Mouse (Mus musculus) heart, adult 2 months (tissue): ENCODE measurements around the gene Krr1. TPM values are rescaled to one million over a fixed set of nuclear protein-coding genes. Genes with fewer than 3 reads are reported as not detected.
A peak's percentile ranks its signal among the peaks of the same experiment; 100 is the strongest.
"Not testable (repeated sequence)": the region's sequence is repeated elsewhere in the genome, so short reads cannot be mapped to it uniquely, and the experiment has no call there.

Source experiments
- DNase-seq, 2 experiments: peaks; one replicate each; pipeline ENCODE4 v3.0.0; 2021
- H3K27ac ChIP-seq: fragments of 200-600 bp; 2 replicates; pipeline ENCODE4 v1.8.1; 2022
- H3K27me3 ChIP-seq: fragments of 200-500 bp; 2 replicates; pipeline ENCODE4 v1.6.1; 2012; ENCODE audit warnings: mild to moderate bottlenecking, low read length, inconsistent platforms, mixed read lengths; ENCODE audit not compliant: control insufficient read depth, insufficient read depth
- H3K36me3 ChIP-seq: fragments of 200-500 bp; 2 replicates; pipeline ENCODE4 v1.6.1; 2012; ENCODE audit warnings: low read length, inconsistent platforms; ENCODE audit not compliant: control insufficient read depth, insufficient read depth
- H3K4me1 ChIP-seq: fragments of 200-500 bp; 2 replicates; pipeline ENCODE4 v1.6.1; 2011; ENCODE audit warnings: low read length; ENCODE audit not compliant: control insufficient read depth, insufficient read depth
- H3K4me3 ChIP-seq: fragments of 200-600 bp; 2 replicates; pipeline ENCODE4 v1.8.1; 2022
- H3K79me2 ChIP-seq: fragments of 200-500 bp; replicated peaks from 2 replicates; pipeline ENCODE4 v1.6.1; 2012; ENCODE audit warnings: mild to moderate bottlenecking, inconsistent platforms, low read length, moderate library complexity, mixed read lengths; ENCODE audit not compliant: control insufficient read depth, insufficient read depth
- H3K9ac ChIP-seq: fragments of 200-500 bp; 2 replicates; pipeline ENCODE4 v1.6.1; 2012; ENCODE audit warnings: low read depth, mild to moderate bottlenecking, control low read depth, inconsistent platforms, low read length, mixed read lengths
- CTCF ChIP-seq: fragments of 200-600 bp; IDR thresholded peaks from 2 replicates; pipeline ENCODE4 v1.8.1; 2022; ENCODE audit warnings: antibody characterized with exemption, mild to moderate bottlenecking, moderate library complexity
- EP300 ChIP-seq: fragments of 200-500 bp; IDR thresholded peaks from 2 replicates; pipeline ENCODE4 v1.6.1; 2011; ENCODE audit warnings: low read depth, low read length, control low read depth; ENCODE audit not compliant: insufficient read depth
- POLR2A ChIP-seq: fragments of 200-500 bp; IDR thresholded peaks from 2 replicates; pipeline ENCODE4 v1.6.1; 2011; ENCODE audit warnings: mild to moderate bottlenecking, low read depth, low read length, control low read depth; ENCODE audit not compliant: insufficient read depth
- WGBS: fragments of 180-500 bp; shearing (Covaris S2); methylation state at CpG from one replicate; pipeline ENCODE4 v1.1.7; 2018; 5-methylcytosine and 5-hydroxymethylcytosine counted together
- intact Hi-C: fragments of 180-260 bp; cut with DNase I; formaldehyde crosslinking; loops from one replicate; pipeline ENCODE4 v1.15.1; 2025
- polyA plus RNA-seq: library from polyadenylated mRNA; depleted of rRNA; stranded (reverse); fragments of >200 nt; gene quantifications from 2 replicates; pipeline ENCODE4 v1.2.3, GENCODE M21; 2012; rRNA removed
- total RNA-seq, 2 experiments: library from RNA; stranded (reverse); gene quantifications; 2 replicates each; pipeline ENCODE4 v1.2.3; 2021

Krr1 gene
- total and polyA plus RNA-seq, 3 experiments, result 7.0 to 27.0 (median 24.2) TPM

DNA sequence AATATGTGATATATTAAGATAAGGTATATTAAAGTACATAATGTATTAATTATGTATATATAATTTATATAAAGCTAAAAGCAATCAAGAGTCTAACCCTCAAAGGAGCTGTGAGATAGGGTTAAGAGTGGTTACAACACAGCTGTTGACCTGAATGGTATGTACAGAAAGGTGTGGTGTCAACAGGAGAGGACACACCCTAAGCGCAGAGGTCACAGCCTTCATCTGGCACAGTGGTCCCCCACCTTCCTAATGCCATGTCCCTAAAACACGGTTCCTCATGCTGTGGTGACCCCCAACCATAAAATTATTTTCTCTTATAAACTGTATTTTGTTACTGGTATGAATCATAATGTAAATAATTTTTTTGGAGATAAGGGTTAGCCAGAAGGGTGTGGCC is 28.9 kb downstream of the Krr1 start:
- no peak for TF ChIP-seq CTCF
- no peak for TF ChIP-seq EP300
- TF ChIP-seq POLR2A, result no peak
- no peak overlapping the region for H3K27ac ChIP-seq
- H3K4me1 ChIP-seq, result no peaks in the 10 kb centered on the region
- H3K36me3 ChIP-seq, result no peaks in the 10 kb centered on the region
- H3K4me3 ChIP-seq, result no peak overlapping the region
- intact Hi-C loops, result no loop called here
- DNase-seq, result no peak
- WGBS, result 87% methylated on average over 2 of the region's 2 CpGs
- no peaks in the 10 kb centered on the region for H3K27me3 ChIP-seq
- H3K9ac ChIP-seq, result no peak overlapping the region
- H3K79me2 ChIP-seq, result no peaks in the 10 kb centered on the region

DNA sequence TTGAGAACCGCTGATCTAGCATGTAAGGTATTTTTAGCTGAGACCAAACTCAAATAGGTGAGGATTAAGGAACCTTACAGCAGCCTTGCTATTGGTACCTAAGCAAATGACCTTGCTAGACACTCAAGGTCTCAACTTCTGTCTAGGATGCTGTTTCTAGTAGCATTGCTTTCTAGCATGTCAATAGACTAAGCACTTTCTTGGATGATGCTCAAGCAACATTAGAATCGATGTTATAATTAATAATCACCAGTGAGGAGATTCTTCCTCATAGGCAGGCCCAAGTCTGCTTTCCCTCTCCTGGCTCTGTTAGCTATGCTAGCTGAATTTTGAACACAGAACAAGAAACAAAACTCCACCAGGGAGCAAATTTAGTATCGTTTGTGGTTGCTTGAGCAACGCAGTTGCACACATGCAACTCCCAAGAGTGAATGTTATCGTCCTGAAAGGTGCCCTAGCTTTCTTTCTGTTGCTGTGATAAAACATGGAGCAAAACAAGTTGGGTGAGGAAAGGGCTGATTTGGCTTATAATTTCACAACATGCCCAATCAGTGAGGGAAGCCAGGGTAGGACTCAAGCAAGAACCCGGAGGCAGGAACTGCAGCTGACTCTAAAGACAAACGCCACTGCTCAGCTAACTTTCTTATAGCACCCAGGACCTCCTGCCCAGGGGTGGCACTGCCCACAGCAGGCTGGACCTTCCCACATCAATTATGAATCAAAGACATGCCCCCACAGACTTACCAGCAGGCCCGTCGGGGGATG is 29.5 kb downstream of the Krr1 start:
- Histone ChIP-seq H3K27me3 (no peaks in the 10 kb centered on the region), H3K4me3 (no peak overlapping the region), H3K36me3 (no peaks in the 10 kb centered on the region), H3K27ac (no peak overlapping the region), H3K79me2 (no peaks in the 10 kb centered on the region), H3K4me1 (no peaks in the 10 kb centered on the region), H3K9ac (no peak overlapping the region)
- WGBS, result 73% methylated on average over 9 of the region's 9 CpGs
- intact Hi-C loops, result no loop called here
- TF ChIP-seq CTCF, result no peak
- TF ChIP-seq EP300, result no peak
- TF ChIP-seq POLR2A, result no peak
- DNase-seq, result no peak

DNA sequence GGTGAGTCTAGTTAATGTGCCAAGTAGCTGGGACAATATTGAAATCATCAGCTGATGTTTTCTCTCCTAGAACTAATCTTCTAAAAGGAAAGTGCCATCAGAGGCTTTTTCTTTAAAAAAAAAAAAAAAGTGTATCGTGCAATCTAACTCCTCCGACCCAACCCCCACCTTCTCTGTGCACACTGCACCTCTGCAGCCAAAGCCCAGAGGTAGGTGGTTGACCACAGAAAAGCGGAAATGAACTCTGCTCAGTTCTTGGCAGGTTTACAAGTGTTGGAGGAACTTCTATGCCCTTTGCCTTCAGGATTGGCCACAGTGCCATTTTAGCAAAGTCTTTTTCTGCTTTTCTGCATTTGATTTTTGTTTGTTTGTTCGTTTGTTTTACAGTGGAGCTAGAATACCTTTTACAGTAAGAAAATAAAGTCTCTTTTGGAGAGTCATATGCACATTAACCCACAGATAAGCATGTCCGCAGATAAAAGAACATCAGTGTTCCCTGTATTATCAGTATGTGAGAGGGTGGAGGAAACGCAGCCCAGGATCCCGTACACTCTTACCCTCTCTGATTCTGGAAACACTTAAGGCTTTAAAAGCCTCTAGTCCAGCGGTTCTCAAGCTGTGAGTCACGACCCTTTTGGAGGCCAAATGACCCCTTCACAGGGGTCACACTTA is 30.2 kb downstream of the Krr1 start, which contains the start of gene Glipr1:
Gene Glipr1 (minus strand): TSS at position 88 of the 672 bp plus-strand sequence.
- intact Hi-C loops, result no loop called here
- no peaks in the 10 kb centered on the region for H3K27me3 ChIP-seq
- peak in 1 of 2 experiments; percentile 45 for DNase-seq
- 29% methylated on average over 9 of the region's 9 CpGs for WGBS
- no peak within 1 kb of the TSS for H3K9ac ChIP-seq
- no peaks in the 10 kb centered on the region for H3K36me3 ChIP-seq
- no peaks in the 10 kb centered on the region for H3K4me1 ChIP-seq
- no peak for TF ChIP-seq POLR2A
- no peak for TF ChIP-seq EP300
- no peak for TF ChIP-seq CTCF
- no peak within 1 kb of the TSS for H3K4me3 ChIP-seq
- no peak within 1 kb of the TSS for H3K27ac ChIP-seq
- no peaks in the 10 kb centered on the region for H3K79me2 ChIP-seq

DNA sequence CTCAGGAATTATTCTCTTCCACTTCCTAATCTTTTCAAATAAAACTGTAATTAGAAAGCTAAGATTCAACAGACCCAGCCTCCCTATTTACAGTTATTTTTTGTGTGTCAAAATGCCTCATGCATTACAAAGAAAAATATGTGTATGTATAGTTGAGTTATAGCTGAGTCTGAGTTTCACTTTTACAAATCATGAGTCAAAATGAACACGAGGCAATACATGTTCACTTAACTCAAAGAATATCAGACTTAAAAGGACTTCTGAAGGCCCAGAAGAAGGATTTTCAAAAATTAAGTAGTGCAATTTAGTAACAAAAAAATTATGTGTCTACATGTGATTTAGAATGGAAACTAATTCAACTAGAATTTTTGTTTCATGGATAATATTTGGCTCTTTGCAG is 37.0 kb downstream of the Krr1 start:
- H3K27me3 ChIP-seq, intact Hi-C loops, DNase-seq, H3K4me1 ChIP-seq, H3K27ac ChIP-seq, H3K36me3 ChIP-seq, H3K4me3 ChIP-seq, H3K79me2 ChIP-seq, H3K9ac ChIP-seq: not testable (repeated sequence)
- WGBS, result 57% methylated on average over 1 of the region's 1 CpGs

DNA sequence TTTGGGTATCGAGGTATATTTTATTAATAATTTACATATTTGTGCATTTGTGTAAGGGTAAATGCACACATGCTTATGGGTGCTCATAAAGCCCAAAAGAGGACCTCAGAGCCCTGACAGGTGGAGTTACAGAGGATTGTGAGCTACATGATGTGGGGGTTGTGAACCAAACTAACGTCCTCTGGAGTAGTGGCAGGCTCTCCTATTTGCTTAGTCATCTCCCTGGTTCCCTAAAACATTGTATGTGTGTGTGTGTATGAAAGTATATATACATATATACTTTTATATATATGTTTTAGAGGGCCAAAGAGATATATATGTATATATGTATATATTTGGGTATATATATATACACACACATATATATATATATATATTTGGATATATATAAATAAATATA is 51.1 kb downstream of the Krr1 start:
- intact Hi-C loops, result no loop called here
- Histone ChIP-seq H3K4me1 (no peaks in the 10 kb centered on the region), H3K27me3 (no peaks in the 10 kb centered on the region), H3K79me2 (no peaks in the 10 kb centered on the region), H3K4me3 (no peak overlapping the region), H3K36me3 (no peaks in the 10 kb centered on the region), H3K27ac (no peak overlapping the region), H3K9ac (no peak overlapping the region)
- TF ChIP-seq EP300, result no peak
- TF ChIP-seq POLR2A, result no peak
- TF ChIP-seq CTCF, result no peak
- no peak for DNase-seq
- 65% methylated on average over 2 of the region's 2 CpGs for WGBS

DNA sequence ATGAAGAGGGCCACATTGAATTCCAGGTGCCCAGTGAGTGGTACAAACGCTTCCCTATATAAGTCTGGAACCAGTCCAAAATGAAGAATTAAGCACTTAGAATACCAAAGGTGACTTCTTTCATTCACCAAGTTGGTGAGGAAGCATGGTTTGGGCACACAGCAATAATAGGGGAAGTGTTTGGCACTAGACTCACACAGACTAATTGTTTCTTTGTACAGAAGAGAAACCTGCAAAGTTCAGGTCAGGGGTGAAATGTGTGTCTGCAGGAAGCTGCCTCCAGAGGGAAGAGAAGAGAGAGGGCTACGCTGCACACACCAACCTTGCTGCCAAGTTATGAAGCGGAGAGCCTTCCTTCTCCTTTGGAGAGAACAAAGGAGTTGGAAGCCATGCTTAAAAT is 56.2 kb downstream of the Krr1 start:
- intact Hi-C loops, H3K36me3 ChIP-seq, DNase-seq, H3K79me2 ChIP-seq, H3K9ac ChIP-seq, H3K27me3 ChIP-seq, H3K27ac ChIP-seq, H3K4me3 ChIP-seq, H3K4me1 ChIP-seq: not testable (repeated sequence)
- 67% methylated on average over 3 of the region's 3 CpGs for WGBS

Other genes with a start within 250 kb of the Krr1 start
- 1 to 10 TPM in 1 of 2 experiments, under 1 TPM in 1; 0.94 to 1.2 TPM for gene Glipr1, start 30.0 kb downstream of the Krr1 start, total RNA-seq
- gene Glipr1, start 30.0 kb downstream of the Krr1 start, polyA plus RNA-seq, result 2.1 and 3.0 TPM in 2 replicates
- gene Glipr1l1, start 87.5 kb downstream of the Krr1 start, total RNA-seq, result not detected
- not detected in 2 replicates for gene Glipr1l1, start 87.5 kb downstream of the Krr1 start, polyA plus RNA-seq
- not detected for gene Glipr1l2, start 110.7 kb downstream of the Krr1 start, total RNA-seq
- gene Glipr1l2, start 110.7 kb downstream of the Krr1 start, polyA plus RNA-seq, result not detected in 2 replicates
- not detected for gene Glipr1l3, start 187.7 kb downstream of the Krr1 start, total RNA-seq
- gene Glipr1l3, start 187.7 kb downstream of the Krr1 start, polyA plus RNA-seq, result not detected in 2 replicates
- not detected for gene Caps2, start 191.0 kb downstream of the Krr1 start, total RNA-seq
- gene Caps2, start 191.0 kb downstream of the Krr1 start, polyA plus RNA-seq, result not detected in 2 replicates